Mouse (Mus musculus) liver, postnatal 0 days (tissue): ENCODE results near the gene Rsph6a.

Experiments used
- CTCF ChIP-seq: sonication (generic); IDR thresholded peaks from 2 replicates; pipeline ENCODE4 v1.5.1; 2016; ENCODE audit warnings: antibody characterized with exemption, low read depth
- EP300 ChIP-seq: IDR thresholded peaks from 2 replicates; pipeline ENCODE4 v1.6.1; 2016; ENCODE audit warnings: antibody characterized with exemption, low read depth, mild to moderate bottlenecking

DNA sequence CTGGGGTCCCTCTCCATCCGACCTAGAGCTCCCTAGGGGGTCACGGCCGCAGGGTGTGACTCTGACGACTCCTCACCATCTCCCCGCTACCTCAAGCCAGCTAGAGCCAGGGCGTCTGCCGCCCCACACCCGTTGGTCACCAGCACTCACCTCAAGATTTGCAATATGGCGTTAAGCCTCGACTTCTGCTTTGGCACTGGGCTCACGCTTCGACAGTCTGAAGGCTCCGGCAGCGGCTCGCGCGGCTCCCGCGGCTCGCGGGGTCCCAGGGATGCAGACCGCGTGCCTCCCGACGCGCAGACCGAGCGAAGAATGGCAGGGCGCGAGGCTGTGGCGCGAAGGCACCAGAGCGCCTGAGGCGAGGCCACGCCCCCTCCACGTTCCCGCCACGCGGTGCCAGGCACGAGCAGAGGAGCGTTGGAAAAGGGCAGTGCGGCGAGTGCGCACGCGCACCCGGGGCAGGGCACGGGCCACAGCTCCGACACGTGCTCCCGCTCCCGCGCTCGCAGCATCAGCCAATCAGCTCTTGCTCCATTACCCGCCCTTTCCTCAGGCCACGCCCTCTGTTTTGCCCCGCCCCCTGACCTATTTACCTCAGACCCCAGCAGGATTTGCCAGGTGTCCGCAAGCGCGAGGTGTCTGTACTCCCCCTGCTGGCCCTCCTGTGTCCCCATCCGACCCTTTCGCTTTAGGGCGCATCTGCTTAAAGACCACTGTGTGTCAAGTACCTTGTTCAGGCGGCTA, 63.7 kb downstream of the Rsph6a start, which contains the start of gene Gm4969:
- TF ChIP-seq CTCF (peak; percentile 37; the same call in 1 of the 2 replicates), EP300 (no peak)
